Mouse (Mus musculus): Measurements from ENCODE around the gene Stx1a.

Stx1a gene

GRCm38 (mm10) chr5:135023344-135024173 lies at the start of gene Stx1a:
Gene Stx1a, plus strand, starts transcription at chr5:135023482.
- ChIA-PET CTCF (interaction anchor here (0.6 to 3.6 kb wide), 25 partner anchors 8 to 464 kb away, joined by 3 to 16 read pairs (median 4); partner anchors contain the start of genes Vps37d (in 2 of the 4), Abhd11 (in 1 of the 4) and Syna (in 1 of the 4)), POLR2A (interaction anchor here (0.7 to 5.1 kb wide), 47 partner anchors 8 to 335 kb away, joined by 3 to 52 read pairs (median 4); partner anchors contain the start of genes Abhd11 (in 4 of the 4), Cldn3 (in 3 of the 4), Cldn4 (in 2 of the 4) and Baz1b (in 1 of the 4))

- ChIA-PET CTCF (interaction anchor here (0.6 to 1.7 kb wide), 9 partner anchors 11 to 716 kb away, joined by 3 to 10 read pairs (median 3); no protein-coding TSS in a partner anchor), POLR2A (interaction anchor here in 3 of 4 experiments (0.6 to 3.1 kb wide), 18 partner anchors 10 to 308 kb away, joined by 3 to 32 read pairs (median 4); partner anchors contain the start of genes Abhd11 (in 2 of the 3), Cldn3 (in 2 of the 3), Cldn4 (in 1 of the 3) and Mettl27 (in 1 of the 3))
Observed at GRCm38 (mm10) chr5:134973526-134973925, 49.8 kb upstream of the Stx1a start.

DNA sequence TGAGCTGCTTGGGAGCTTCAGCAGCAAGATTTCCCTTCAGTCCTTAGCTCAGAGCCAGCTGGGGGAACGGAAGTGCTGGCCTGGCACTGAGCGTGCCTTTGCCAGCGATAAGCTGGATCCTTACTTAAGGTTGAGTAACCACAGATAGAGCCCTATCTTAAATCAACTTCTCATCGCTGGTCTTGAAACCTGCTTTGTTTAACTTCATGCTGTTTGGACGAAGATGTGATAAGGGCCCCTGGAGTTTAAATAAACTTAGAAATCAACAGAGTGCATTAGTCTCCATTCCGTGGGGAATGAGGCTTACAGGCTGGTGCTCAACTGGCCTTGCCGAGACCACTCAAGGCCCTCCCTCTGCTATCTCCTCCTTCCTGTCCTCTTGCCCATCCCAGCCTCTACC lies 49.0 kb upstream of the Stx1a start:
- POLR2A ChIA-PET, result interaction anchor here in 3 of 4 experiments (0.6 to 3.1 kb wide), 9 partner anchors 11 to 447 kb away, joined by 3 to 32 read pairs (median 5); partner anchors contain the start of genes Abhd11 (in 2 of the 3), Cldn3 (in 2 of the 3) and Cldn4 (in 1 of the 3)
- CTCF ChIA-PET, result interaction anchor here in 1 of 4 experiments (1.5 to 1.7 kb wide), 2 partner anchors 11 to 67 kb away, joined by 4 to 5 read pairs; no protein-coding TSS in a partner anchor

- POLR2A ChIA-PET, result interaction anchor here in 1 of 4 experiments (0.9 to 1.0 kb wide), 2 partner anchors 11 to 34 kb away, joined by 3 to 4 read pairs; partner anchors contain the start of genes Abhd11 and Cldn3
Observed at GRCm38 (mm10) chr5:134974921-134975320, 48.4 kb upstream of the Stx1a start.

GRCm38 (mm10) chr5:134976164-134976563 lies 47.1 kb upstream of the Stx1a start:
- ChIA-PET POLR2A (interaction anchor here in 2 of 4 experiments (0.6 to 1.9 kb wide), 5 partner anchors 10 to 223 kb away, joined by 3 to 5 read pairs (median 3); partner anchors contain the start of gene Cldn4 (in 1 of the 2)), CTCF (interaction anchor here in 1 of 4 experiments (0.9 kb wide), 1 partner anchor 10 kb away, joined by 3 read pairs; no protein-coding TSS in a partner anchor)

More at GRCm38 (mm10) chr5:134974921-134975320, 48.4 kb upstream of the Stx1a start:
- CTCF ChIA-PET, result interaction anchor here in 1 of 4 experiments (1.5 kb wide), 1 partner anchor 68 kb away, joined by 4 read pairs; no protein-coding TSS in a partner anchor

GRCm38 (mm10) chr5:134976577-134977250 lies 46.6 kb upstream of the Stx1a start:
- POLR2A ChIA-PET, result interaction anchor here in 3 of 4 experiments (0.6 to 2.1 kb wide), 7 partner anchors 8 to 223 kb away, joined by 3 to 6 read pairs (median 3); partner anchors contain the start of genes Abhd11 (in 1 of the 3) and Cldn4 (in 1 of the 3)
- CTCF ChIA-PET, result interaction anchor here in 1 of 4 experiments (2.5 kb wide), 1 partner anchor 11 kb away, joined by 9 read pairs; no protein-coding TSS in a partner anchor

DNA sequence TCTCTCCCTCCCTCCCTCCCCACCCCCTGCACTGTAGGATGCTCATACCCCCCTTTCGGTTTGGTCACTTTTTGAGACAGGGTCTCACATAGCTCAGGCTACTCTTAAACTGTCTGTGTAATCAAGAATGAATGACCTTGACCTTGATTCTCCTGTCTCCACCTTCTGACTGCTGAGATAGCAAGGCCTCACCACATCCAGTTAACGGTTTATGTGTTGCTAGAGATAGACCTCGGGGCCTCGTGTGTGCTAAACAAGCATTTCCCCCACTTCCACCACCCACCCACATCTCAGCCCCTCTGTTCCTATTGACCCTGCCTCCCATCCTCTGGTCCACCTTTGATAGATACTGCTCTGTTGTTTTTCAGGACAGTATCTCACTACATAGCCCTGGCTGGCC lies 45.4 kb upstream of the Stx1a start:
- POLR2A ChIA-PET, result interaction anchor here in 2 of 4 experiments (0.6 to 2.1 kb wide), 2 partner anchors 31 kb away, joined by 3 to 6 read pairs; partner anchors contain the start of gene Abhd11 (in 2 of the 2)
- CTCF ChIA-PET, result interaction anchor here in 1 of 4 experiments (0.8 to 2.5 kb wide), 2 partner anchors 12 to 86 kb away, joined by 4 to 9 read pairs; no protein-coding TSS in a partner anchor

GRCm38 (mm10) chr5:134981149-134981548 lies 42.1 kb upstream of the Stx1a start:
- ChIA-PET POLR2A (interaction anchor here in 3 of 4 experiments (0.6 to 3.0 kb wide), 13 partner anchors 15 to 127 kb away, joined by 3 to 19 read pairs (median 4); partner anchors contain the start of genes Abhd11 (in 1 of the 3) and Cldn4 (in 1 of the 3)), CTCF (interaction anchor here in 2 of 4 experiments (0.7 to 1.1 kb wide), 3 partner anchors 32 to 69 kb away, joined by 3 to 7 read pairs (median 6); no protein-coding TSS in a partner anchor)

DNA sequence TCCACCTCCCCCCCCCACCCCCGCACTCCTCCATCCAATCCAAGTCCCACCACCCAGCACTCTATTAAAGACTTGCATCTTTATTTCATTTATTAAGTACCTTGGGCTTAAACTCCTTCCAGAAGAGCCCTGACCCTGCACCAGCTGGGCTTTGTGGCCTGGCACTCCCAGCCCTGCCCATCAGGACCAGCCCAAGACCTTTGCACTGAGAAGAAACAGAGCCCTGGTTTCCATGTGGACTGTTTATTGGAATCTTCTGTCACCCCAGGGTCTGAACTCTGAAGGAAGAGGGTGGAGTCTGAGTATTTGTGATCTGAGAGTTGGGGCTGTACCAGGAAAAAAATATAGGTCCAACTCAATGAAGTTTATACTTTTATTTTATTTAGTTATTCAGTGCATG lies 40.2 kb upstream of the Stx1a start:
- POLR2A ChIA-PET, result interaction anchor here in 2 of 4 experiments (0.9 to 5.2 kb wide), 8 partner anchors 10 to 38 kb away, joined by 3 to 189 read pairs (median 32); partner anchors contain the start of genes Abhd11 (in 2 of the 2) and Cldn4 (in 1 of the 2)
- CTCF ChIA-PET, result no interaction called here

DNA sequence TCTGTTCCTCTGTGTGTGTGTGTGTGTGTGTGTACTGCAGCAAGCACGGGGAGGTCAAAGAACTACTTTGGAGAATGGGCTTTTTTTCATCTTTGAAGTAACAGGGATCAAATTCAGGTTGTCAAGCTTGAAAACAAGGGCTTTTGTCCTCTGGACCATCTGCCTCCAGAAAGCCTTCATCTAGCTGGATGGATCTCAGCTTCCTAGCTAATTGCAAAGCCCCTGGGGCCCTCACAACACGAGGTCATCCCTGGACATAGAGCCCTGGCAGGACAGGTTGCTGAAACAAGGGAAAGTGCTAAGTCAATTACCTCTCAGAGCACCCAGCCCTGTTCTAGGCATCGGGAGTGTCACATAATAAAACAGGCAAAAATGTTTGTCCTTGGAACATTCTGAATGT lies 39.5 kb upstream of the Stx1a start:
- CTCF ChIA-PET, result interaction anchor here in 1 of 4 experiments (1.2 kb wide), 1 partner anchor 17 kb away, joined by 3 read pairs; no protein-coding TSS in a partner anchor
- POLR2A ChIA-PET, result interaction anchor here in 2 of 4 experiments (1.3 to 5.2 kb wide), 10 partner anchors 10 to 54 kb away, joined by 3 to 189 read pairs (median 38); partner anchors contain the start of genes Abhd11 (in 2 of the 2), Cldn4 (in 1 of the 2) and Mettl27 (in 1 of the 2)

GRCm38 (mm10) chr5:134985633-134986297 lies 37.5 kb upstream of the Stx1a start, which contains the start of gene Cldn3:
Gene Cldn3, plus strand, starts transcription at chr5:134986214.
- ChIA-PET CTCF (interaction anchor here (0.6 to 4.1 kb wide), 30 partner anchors 15 to 731 kb away, joined by 3 to 47 read pairs (median 6); partner anchors contain the start of genes Abhd11 (in 2 of the 4), Cldn4 (in 2 of the 4), Mettl27 (in 1 of the 4) and Tmem270 (in 1 of the 4)), POLR2A (interaction anchor here (0.6 to 5.2 kb wide), 83 partner anchors 10 to 703 kb away, joined by 3 to 189 read pairs (median 5); partner anchors contain the start of genes Abhd11 (in 4 of the 4), Cldn4 (in 4 of the 4), Mettl27 (in 3 of the 4) and Stx1a (in 2 of the 4))

GRCm38 (mm10) chr5:134986298-134987268 lies 36.7 kb upstream of the Stx1a start:
- ChIA-PET POLR2A (interaction anchor here (0.6 to 5.2 kb wide), 81 partner anchors 9 to 702 kb away, joined by 3 to 189 read pairs (median 5); partner anchors contain the start of genes Abhd11 (in 4 of the 4), Cldn4 (in 4 of the 4), Mettl27 (in 3 of the 4) and Stx1a (in 2 of the 4)), CTCF (interaction anchor here (0.6 to 4.1 kb wide), 22 partner anchors 14 to 401 kb away, joined by 3 to 47 read pairs (median 6); partner anchors contain the start of genes Abhd11 (in 2 of the 4), Cldn4 (in 1 of the 4), Mettl27 (in 1 of the 4) and Tmem270 (in 1 of the 4))

GRCm38 (mm10) chr5:134989166-134989565 lies 34.1 kb upstream of the Stx1a start:
- ChIA-PET CTCF (interaction anchor here (0.6 to 2.3 kb wide), 5 partner anchors 8 to 1684 kb away, joined by 3 to 6 read pairs (median 5); no protein-coding TSS in a partner anchor), POLR2A (interaction anchor here in 2 of 4 experiments (0.7 to 1.6 kb wide), 7 partner anchors 12 to 62 kb away, joined by 3 to 11 read pairs (median 4); partner anchors contain the start of genes Abhd11 (in 1 of the 2) and Cldn4 (in 1 of the 2))

GRCm38 (mm10) chr5:134989741-134990140 lies 33.5 kb upstream of the Stx1a start:
- ChIA-PET CTCF (interaction anchor here in 2 of 4 experiments (0.6 to 2.3 kb wide), 5 partner anchors 12 to 57 kb away, joined by 3 to 6 read pairs (median 3); no protein-coding TSS in a partner anchor), POLR2A (interaction anchor here in 3 of 4 experiments (0.7 to 1.6 kb wide), 10 partner anchors 12 to 63 kb away, joined by 3 to 11 read pairs (median 3); partner anchors contain the start of genes Abhd11 (in 3 of the 3) and Cldn4 (in 1 of the 3))

All from embryonic stem cell, embryonic (primary cell).